Mouse (Mus musculus) brown adipose tissue, adult 24 weeks (tissue): Measurements from ENCODE around the gene Tpst2. TPM values are rescaled to one million over a fixed set of nuclear protein-coding genes. Genes with fewer than 3 reads are reported as not detected.
A peak's percentile ranks its signal among the peaks of the same experiment; 100 is the strongest.

Experiments used
- H3K27ac ChIP-seq: fragments of 200-500 bp; replicated peaks from 2 replicates; pipeline ENCODE4 v1.5.1; 2012; ENCODE audit warnings: low read depth, mild to moderate bottlenecking, low read length
- H3K4me1 ChIP-seq: fragments of 200-500 bp; 2 replicates; pipeline ENCODE4 v1.6.1; 2012; ENCODE audit warnings: low read length, mixed read lengths; ENCODE audit not compliant: control insufficient read depth, insufficient read depth, insufficient read length
- H3K4me3 ChIP-seq: fragments of 200-500 bp; 2 replicates; pipeline ENCODE4 v1.5.1; 2012; ENCODE audit warnings: low read depth, mild to moderate bottlenecking, low read length, moderate library complexity; ENCODE audit not compliant: insufficient read depth
- polyA plus RNA-seq: library from polyadenylated mRNA; stranded (reverse); fragments of >200 nt; gene quantifications from 2 replicates; pipeline ENCODE4 v1.2.4, GENCODE M21; 2012; ENCODE audit not compliant: missing spikeins, insufficient read depth, insufficient read length

Tpst2 gene
- polyA plus RNA-seq, 1 experiment: 30.1 TPM

DNA sequence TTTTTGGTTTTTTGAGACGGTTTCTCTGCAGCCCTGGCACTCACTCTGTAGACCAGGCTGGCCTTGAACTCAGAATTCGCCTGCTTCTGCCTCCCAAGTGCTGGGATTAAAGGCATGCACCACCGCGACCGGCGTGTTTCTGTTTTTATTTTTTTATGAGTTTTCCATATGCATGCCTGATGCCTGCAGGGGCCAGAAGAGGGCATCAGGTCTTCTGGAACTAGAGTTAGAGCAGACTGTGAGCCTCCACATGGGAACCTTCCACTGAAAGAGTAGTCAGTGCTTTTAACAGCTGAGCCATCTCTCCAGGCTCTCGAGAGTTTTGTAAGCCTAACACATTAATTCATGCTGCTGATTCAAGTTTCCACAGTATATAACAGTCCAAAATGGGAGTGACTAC is 62.7 kb downstream of the Tpst2 start:
- Histone ChIP-seq H3K27ac (no peak overlapping the region), H3K4me1 (no peaks in the 10 kb centered on the region), H3K4me3 (no peak overlapping the region)

DNA sequence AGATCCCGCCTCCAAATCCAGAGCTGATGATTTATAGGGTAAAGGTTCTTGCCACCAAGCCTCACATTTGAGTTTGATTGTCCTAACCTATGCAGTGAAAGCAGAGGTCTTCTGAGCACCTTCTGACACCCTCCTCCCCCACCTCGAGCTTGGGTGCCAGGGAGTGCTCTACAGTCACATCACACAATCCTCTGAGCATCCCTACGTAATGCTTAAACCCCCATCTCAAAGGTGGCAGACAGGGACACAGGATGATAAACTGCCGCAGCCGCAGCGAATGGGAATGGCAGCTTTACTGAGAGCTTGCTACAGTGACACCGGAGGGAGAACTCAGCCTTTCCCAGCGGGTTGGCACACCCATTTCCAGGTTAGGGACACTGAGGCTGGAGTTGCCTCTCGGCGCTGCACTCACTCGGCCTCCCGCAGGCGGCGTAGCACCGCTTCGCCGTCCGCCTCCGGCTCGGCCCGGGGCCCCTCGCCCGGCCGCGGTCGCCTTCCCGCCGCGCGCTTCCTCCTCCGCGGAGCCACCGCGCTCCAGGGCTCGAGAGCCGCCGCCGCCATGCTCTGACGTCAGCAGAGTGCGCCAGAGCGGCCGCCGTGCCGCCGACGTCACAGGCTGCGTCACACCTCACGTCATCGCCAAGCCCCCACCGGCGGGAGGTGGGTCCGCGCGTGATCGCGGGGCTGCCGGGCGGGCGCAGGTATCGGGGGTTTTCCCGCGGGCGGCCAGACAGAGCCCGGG is 66.1 kb downstream of the Tpst2 start, which contains the start of the genes Srrd and Hps4:
Srrd (minus strand) TSS at position 578 of the 742 bp plus-strand sequence.
Hps4 (plus strand) TSS at position 621 of the 742 bp plus-strand sequence.
- H3K4me3 ChIP-seq: peak within 1 kb of the TSS; percentile 78
- no peaks in the 10 kb centered on the region for H3K4me1 ChIP-seq
- peak within 1 kb of the TSS; percentile 46 for H3K27ac ChIP-seq

DNA sequence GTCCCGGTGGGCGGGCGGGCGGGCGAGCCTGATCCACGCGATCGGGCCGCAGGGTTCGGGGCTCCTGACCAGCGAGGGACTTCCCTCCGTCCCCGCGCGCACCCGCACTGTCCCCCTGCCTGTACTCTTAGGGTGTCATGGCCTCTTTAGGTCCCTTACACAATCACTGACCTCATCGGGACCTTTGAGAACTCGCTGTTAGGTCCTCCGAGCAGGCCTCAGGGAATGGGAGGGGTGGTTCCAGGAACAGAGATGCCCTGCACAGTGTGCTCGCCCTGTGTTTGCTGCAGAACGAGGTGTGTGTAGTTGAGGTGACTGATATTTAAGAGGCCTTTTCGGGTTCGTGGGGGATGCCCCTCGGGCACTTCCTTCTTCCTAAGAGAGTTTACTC is 66.7 kb downstream of the Tpst2 start:
- Histone ChIP-seq H3K4me1 (no peaks in the 10 kb centered on the region), H3K4me3 (peak overlapping the region; percentile 78), H3K27ac (peak overlapping the region; percentile 32)

DNA sequence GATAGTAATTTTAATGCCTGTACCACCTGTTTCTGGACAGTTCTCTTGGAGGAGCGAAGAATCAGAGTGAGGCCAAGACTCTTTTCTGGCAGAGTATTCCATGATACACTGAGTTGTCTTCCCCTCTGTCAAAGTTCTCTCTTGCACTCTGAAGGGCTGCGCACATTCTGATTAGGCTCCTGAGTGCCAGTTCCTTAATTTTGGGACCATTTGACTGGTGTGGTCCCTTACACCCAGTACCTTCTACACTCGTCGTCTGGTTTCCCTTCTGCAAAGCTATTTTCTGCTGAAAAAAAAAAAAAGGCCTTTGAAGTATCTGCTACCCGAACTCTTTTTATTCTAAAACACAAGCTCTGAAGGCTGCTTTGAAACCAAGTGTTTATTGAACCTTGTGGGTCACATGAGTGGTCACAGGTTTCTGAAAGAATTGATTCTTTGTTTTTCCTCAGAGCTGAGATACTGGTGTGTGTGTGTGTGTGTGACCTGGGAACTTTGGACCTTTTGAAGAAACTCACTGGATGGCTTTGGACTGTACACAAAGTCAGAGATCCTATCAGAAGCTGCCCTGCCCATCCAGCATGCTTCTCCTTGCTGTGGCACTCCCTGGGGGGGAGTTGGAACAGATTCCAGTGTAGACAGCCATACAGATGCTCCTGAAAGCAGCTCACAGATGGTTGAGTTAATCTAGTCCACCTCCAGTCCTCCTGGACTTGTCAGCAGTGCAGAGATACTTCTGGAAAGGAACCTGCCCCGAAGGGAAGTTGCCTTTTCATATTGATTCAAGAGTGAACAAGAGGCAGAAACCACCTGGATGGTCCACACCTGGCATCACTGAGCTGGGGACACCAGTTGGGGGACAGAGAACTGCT is 67.8 kb downstream of the Tpst2 start:
- Histone ChIP-seq H3K4me1 (no peaks in the 10 kb centered on the region), H3K4me3 (no peak overlapping the region), H3K27ac (no peak overlapping the region)

DNA sequence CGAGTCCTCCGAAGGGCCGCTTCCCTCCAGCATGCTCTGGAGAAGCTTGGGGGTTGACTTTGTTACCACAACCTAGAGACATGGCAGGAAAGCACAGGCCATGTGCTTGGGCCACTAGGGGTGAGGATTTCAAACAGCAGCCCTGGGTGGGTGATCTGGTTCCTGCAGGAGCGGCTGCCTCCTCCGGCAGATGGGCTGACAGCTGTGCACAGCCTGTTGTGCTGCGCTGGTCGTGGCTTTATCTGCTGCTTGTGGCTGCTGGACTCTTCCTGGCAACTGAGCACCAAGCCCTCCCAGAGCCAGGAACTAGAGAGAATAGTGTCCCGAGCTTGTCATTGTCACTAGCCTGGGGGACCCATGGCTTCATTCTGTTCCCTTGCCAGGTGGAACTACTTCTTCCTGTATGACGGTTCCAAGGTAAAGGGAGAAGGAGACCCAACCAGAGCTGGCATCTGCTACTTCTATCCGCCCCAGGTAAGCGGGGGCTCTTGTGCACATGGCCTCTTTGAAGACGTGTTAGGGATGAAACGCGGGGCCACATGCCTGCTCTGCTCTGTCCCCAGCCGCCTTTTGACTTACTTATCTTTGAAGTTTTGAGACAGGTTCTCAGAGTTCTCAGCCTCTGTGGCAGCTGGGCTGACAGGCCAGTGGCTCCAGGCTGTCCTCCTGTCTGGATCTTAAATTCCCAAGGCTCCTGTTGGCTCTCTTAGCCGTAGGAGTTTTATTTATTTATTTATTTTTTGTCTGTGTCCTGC is 69.9 kb downstream of the Tpst2 start:
- Histone ChIP-seq H3K4me1 (no peaks in the 10 kb centered on the region), H3K4me3 (no peak overlapping the region), H3K27ac (no peak overlapping the region)

DNA sequence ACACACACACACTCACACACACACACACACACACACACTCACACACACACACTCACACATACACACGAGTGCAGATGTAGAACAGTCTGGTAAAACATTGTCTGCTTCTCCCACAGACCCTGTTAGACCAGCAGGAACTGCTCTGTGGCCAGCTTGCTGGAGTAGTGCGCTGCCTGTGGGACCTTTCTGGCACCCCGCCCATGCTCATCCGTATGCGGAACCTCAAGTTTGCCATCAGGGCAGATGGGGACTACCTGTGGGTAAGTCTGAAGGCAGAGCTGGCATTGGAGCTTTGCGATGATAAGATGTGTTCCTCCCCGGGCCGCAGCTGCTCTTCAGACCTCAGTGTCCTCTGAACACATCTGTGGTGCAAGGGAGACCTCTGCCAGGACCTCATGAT is 72.7 kb downstream of the Tpst2 start:
- Histone ChIP-seq H3K4me1 (no peaks in the 10 kb centered on the region), H3K4me3 (no peak overlapping the region), H3K27ac (no peak overlapping the region)

DNA sequence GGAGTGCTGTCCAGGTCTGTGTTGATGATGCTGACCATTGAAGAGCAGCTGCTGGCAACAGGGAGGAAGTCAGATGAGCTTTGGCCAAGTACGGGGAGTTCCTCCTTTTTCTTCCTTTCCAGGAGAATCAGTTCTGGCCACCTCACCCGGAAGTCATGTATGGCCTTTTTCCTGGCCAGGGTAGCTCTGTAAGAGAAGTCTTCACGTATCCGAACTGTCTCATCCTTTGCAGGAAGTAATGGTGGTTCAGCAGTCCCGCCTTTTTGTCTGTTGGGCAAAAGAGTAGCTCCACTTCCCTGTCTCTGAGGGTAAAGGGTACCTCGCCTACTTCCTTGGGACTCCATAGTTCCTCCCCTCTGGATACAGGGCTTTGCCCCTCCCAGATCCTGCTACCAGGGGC is 79.0 kb downstream of the Tpst2 start:
- no peak overlapping the region for H3K27ac ChIP-seq
- no peaks in the 10 kb centered on the region; the same call in 1 of the 2 replicates for H3K4me1 ChIP-seq
- no peak overlapping the region for H3K4me3 ChIP-seq

DNA sequence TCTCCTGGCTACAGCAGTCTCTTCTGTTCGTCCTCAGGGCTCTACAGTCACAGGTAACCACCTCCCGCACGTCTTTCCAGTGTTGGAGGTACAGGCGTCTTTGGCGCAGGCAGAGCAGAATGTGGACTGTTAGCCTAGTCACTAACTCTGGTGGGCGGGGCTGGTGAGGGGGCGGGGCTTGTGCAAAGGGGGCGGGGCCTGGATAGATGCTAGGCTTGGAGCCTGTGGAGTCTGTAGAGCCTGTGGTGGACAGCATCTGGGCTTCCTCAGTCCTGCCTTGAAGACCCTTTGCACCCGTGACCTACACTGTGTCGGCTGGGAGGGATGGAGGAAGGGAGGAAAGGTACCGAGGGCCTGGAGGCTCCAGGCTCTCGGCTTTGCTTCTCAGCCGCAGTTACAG is 79.4 kb downstream of the Tpst2 start, which contains the start of gene Gm6583:
Gm6583 (minus strand) TSS at position 124 of the 400 bp plus-strand sequence.
- Histone ChIP-seq H3K27ac (no peak within 1 kb of the TSS), H3K4me3 (no peak within 1 kb of the TSS), H3K4me1 (no peaks in the 10 kb centered on the region; the same call in 1 of the 2 replicates)

- Histone ChIP-seq H3K4me3 (no peak overlapping the region), H3K27ac (no peak overlapping the region), H3K4me1 (no peaks in the 10 kb centered on the region; the same call in 1 of the 2 replicates)
These were observed 79.8 kb downstream of the Tpst2 start for GRCm38 (mm10) chr5:112356322-112356721.

DNA sequence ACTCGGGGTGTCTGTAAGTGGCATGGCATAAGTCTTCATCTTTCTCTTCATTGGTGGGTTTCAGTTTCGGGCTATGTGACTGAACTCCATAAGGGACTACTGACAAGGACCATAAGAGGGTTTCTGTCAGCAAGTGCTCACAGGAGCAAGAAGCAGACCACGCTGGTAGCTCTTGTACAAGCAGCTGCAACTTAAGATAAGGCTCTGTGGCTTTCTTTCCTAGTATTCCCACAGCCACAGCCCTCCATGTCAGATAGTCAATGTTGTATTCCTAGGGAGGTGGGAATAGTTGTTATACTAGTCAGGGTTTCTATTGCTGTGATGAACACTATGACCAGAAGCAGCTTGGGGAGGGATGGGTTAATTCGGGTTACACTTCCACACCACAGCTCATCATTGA is 83.0 kb downstream of the Tpst2 start:
- H3K4me3 ChIP-seq: no peak overlapping the region
- H3K27ac ChIP-seq: no peak overlapping the region
- H3K4me1 ChIP-seq: no peaks in the 10 kb centered on the region; the same call in 1 of the 2 replicates

DNA sequence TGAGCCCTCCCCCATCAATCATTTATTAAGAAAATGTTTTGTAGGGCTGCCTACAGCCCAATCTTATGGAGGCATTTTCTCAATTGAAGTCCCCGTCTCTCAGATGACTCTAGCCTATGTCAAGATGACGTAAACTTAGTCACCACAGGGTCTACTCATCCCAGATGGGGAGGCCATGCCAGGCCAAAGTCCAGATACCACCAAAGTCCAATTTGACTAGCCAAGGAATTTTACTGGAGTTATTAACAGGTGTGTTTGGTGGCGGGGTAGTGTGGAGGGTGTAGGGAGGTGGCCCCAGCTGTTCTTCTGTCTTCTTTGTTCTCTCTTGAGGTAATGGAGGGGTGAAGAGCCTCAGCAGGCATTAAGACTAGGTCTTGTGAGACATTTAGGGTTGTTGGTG is 83.6 kb downstream of the Tpst2 start:
- Histone ChIP-seq H3K4me1 (no peaks in the 10 kb centered on the region; the same call in 1 of the 2 replicates), H3K4me3 (no peak overlapping the region), H3K27ac (no peak overlapping the region)

DNA sequence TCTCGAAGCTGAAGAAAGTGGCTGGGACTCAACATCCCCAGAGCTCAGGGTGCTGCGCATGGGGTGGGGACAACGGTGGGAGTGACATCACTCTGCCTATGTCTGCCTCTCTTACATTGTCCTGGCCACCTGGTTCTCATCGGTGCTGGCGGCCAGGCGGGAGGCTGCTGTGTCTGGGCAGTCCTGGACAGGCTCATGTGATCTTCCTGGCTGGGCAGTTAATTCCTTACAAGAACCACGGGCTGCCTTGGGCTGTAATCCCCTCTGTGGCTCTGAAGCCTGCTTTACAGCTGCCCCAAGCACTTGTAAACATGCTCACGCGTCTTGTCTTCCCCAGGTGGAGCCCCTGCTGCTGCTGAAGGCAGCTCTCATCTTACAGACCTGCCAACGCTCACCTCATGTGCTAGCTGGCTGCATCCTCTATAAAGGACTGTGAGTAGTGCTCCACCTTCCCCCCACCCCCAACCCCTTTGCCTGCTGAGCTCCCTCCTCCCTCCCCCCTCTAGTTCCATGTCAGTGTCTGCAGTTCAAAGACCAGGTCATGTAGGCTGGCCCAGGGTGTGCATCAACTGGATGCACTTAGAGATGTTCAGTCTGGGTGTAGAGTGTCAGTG is 87.8 kb downstream of the Tpst2 start:
- no peak overlapping the region for H3K4me3 ChIP-seq
- H3K4me1 ChIP-seq: no peaks in the 10 kb centered on the region
- H3K27ac ChIP-seq: no peak overlapping the region
